Mouse (Mus musculus): ENCODE measurements at regions not wholly inside any gene's neighbourhood (a gene's known extent, or its start where the extent isn't known, plus 50 kb on each side); places are given as distances from the start of the nearest gene placed in this dataset.

GRCm38 (mm10) chr4:5441339-5442019 lies 648.3 kb upstream of the Impad1 start:
- H3K9me3 ChIP-seq (ENCODE audit: control insufficient read depth, low read length), result no peaks in the 10 kb centered on the region
- DNase-seq (ENCODE audit: low spot score, missing footprints) (no peak), ATAC-seq (ENCODE audit: low FRiP score) (no peak)
- 59% methylated on average over 2 of the region's 2 CpGs for WGBS
- no peak overlapping the region for H3K4me2 ChIP-seq
- H3K4me1 ChIP-seq (ENCODE audit: control insufficient read depth, insufficient read depth, low read length), result no peaks in the 10 kb centered on the region
- no peaks in the 10 kb centered on the region for H3K36me3 ChIP-seq (ENCODE audit: control insufficient read depth, insufficient read depth, low read length)
- no peak overlapping the region for H3K9ac ChIP-seq (ENCODE audit: low read length)
- H3K27ac ChIP-seq (ENCODE audit: low read depth, low read length), result no peak overlapping the region
- no peak overlapping the region for H3K4me3 ChIP-seq (ENCODE audit: low read depth, low read length)
- H3K27me3 ChIP-seq (ENCODE audit: control insufficient read depth, insufficient read depth, low read length), result no peaks in the 10 kb centered on the region

- H3K27ac ChIP-seq (ENCODE audit: low read depth, low read length), result no peak overlapping the region
- no peaks in the 10 kb centered on the region for H3K36me3 ChIP-seq (ENCODE audit: control insufficient read depth, insufficient read depth, low read length)
- no peaks in the 10 kb centered on the region for H3K27me3 ChIP-seq (ENCODE audit: control insufficient read depth, insufficient read depth, low read length)
- no peak overlapping the region for H3K4me3 ChIP-seq (ENCODE audit: low read depth, low read length)
- no peak overlapping the region for H3K4me2 ChIP-seq
- H3K9me3 ChIP-seq (ENCODE audit: control insufficient read depth, low read length), result peaks cover 4% of the 10 kb centered on the region; the same call in 1 of the 2 replicates
- DNase-seq (ENCODE audit: low spot score, missing footprints) (no peak), ATAC-seq (ENCODE audit: low FRiP score) (peak; percentile 90)
- H3K9ac ChIP-seq (ENCODE audit: low read length), result no peak overlapping the region
- WGBS, result 15% methylated on average over 3 of the region's 3 CpGs
- no peaks in the 10 kb centered on the region for H3K4me1 ChIP-seq (ENCODE audit: control insufficient read depth, insufficient read depth, low read length)
Observed at GRCm38 (mm10) chr4:5437076-5437475, 643.9 kb upstream of the Impad1 start.
